Mouse (Mus musculus): ENCODE results near the gene Fyco1. TPM values are rescaled to one million over a fixed set of nuclear protein-coding genes. Genes with fewer than 3 reads are reported as not detected.

The Fyco1 gene
- polyA plus RNA-seq (2015; fragmentation: Nextera tagmentation; extraction: Ambion mirVana) = 13.7 and 15.6 TPM in 2 replicates

DNA sequence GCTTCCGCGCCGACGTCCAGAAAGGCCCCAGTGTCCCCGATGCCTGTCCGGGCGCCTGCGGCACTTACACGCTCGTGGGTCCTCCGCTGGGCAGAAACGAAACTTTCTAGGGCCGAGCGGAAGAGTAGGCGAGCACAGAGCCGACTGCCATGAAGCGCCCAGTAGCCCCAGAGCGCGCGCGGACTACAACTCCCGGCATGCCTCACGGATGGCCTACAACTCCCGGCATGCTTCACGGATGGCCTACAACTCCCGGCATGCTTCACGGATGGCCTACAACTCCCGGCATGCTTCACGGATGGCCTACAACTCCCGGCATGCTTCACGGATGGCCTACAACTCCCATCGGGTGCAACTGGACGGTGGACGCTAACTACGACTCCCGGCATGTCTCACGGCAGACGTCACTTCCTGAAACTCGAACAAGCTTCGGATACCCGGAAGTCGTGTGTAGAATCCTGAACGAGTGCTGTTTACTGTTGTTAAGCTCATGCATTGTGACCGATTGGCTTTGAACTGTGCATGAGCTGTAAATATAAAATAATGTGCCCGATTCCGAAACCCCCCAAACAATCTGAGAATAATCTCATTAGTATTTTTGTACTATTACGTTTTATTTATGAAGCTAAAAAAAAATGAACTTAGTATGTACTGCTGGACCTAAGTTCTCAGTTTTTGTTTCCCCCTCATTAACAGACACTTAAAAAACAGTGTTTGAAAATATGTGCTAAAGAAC, at the start of gene Fyco1:
Gene Fyco1, minus strand, starts transcription at position 187 of the 736 bp plus-strand sequence.
- Histone ChIP-seq H3K36me3 (no peaks in the 10 kb centered on the region), H3K27ac (peak within 1 kb of the TSS; percentile 98), H3K9me3 (no peaks in the 10 kb centered on the region), H3K4me3 (peak within 1 kb of the TSS; percentile 87), H3K27me3 (no peaks in the 10 kb centered on the region), H3K9ac (peak within 1 kb of the TSS; percentile 85), H3K4me2 (peak within 1 kb of the TSS; percentile 70), H3K4me1 (peaks cover 13% of the 10 kb centered on the region)
- under 1% methylated on average over 47 of the region's 47 CpGs for WGBS
- ATAC-seq (ENCODE audit: borderline replicate concordance, extremely low read depth, low FRiP score, low TSS enrichment) = peak; percentile 97

DNA sequence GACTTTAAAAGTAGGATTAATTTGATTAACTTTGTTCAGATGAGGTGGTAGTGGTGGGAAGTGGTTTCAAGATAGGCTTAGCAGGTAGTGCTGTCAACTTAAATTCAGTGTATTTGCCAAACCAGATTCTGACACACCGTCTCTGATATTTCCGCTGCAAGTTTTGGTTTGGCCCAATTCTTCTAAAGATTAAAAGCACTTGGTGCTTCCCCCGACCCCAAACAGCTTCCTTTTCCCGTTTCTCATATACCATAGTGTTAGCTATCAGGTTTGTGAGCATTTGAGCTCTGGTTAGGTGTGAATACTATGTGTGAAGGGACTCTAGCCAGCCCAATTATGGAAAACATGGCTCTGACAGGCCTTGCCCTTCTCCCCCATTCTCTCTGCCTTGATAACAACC, 20.4 kb upstream of the Fyco1 start:
- Histone ChIP-seq H3K4me2 (no peak overlapping the region), H3K9ac (no peak overlapping the region), H3K27me3 (no peaks in the 10 kb centered on the region), H3K27ac (no peak overlapping the region), H3K9me3 (no peaks in the 10 kb centered on the region), H3K36me3 (no peaks in the 10 kb centered on the region), H3K4me3 (no peak overlapping the region), H3K4me1 (no peaks in the 10 kb centered on the region)
- ATAC-seq (ENCODE audit: borderline replicate concordance, extremely low read depth, low FRiP score, low TSS enrichment) = no peak
- WGBS = 59% methylated on average over 4 of the region's 4 CpGs

DNA sequence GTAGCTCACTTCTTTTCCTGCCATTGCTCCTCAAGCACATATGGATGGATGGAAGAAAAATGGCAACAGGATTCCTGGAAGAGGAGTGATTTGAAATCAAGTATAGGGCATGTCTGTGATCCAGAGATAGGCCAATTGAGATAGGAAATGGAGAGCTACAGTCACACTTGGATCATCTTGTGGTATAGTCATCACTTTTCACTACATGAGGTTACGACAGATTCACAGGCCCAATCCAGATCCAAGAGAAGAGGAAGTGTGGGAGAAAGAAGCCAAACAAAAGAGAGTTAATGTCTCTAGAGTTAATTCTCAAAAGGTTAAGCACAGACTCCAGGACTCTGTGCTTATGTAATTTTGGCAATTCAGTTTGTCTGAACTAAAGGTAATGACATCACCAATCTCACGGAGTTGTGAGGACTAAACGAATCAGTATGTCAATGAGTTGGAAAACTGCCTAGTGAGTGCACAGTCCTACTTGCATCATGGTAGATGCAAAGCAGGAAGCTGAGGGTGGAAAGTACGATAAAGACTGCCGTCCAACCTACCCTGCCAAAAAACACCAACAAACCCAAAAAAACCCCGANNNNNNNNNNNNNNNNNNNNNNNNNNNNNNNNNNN, 17.6 kb upstream of the Fyco1 start:
- Histone ChIP-seq H3K27ac (no peak overlapping the region), H3K4me2 (no peak overlapping the region), H3K9ac (no peak overlapping the region), H3K4me3 (no peak overlapping the region), H3K27me3 (no peaks in the 10 kb centered on the region), H3K9me3 (no peaks in the 10 kb centered on the region), H3K4me1 (no peaks in the 10 kb centered on the region), H3K36me3 (no peaks in the 10 kb centered on the region)
- ATAC-seq (ENCODE audit: borderline replicate concordance, extremely low read depth, low FRiP score, low TSS enrichment) = no peak
- 43% methylated on average over 5 of the region's 6 CpGs for WGBS

DNA sequence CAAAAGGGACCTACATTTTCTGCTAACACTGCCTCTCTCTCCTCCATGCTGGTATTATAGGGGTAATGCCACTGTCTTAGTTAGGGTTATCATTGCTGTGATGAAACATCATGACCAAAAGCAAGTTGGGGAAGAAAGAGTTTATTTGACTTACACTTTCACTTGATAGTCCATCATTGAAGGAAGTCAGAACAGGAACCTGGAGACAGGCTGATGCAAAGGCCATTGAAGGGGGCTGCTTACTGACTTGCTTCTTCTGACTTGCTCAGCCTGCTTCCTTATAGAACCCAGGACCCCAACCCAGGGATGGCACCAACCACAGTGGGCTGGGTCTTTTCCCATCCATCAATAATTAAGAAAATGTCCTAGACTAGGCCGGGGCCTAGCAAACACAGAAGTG, 11.9 kb upstream of the Fyco1 start:
- no peak overlapping the region for H3K9ac ChIP-seq
- no peak overlapping the region for H3K27ac ChIP-seq
- H3K4me2 ChIP-seq = no peak overlapping the region
- no peaks in the 10 kb centered on the region for H3K4me1 ChIP-seq
- no peak for ATAC-seq (ENCODE audit: borderline replicate concordance, extremely low read depth, low FRiP score, low TSS enrichment)
- H3K9me3 ChIP-seq = no peaks in the 10 kb centered on the region
- H3K36me3 ChIP-seq = no peaks in the 10 kb centered on the region
- 86% methylated on average over 1 of the region's 1 CpGs for WGBS
- H3K27me3 ChIP-seq = no peaks in the 10 kb centered on the region
- H3K4me3 ChIP-seq = no peak overlapping the region

DNA sequence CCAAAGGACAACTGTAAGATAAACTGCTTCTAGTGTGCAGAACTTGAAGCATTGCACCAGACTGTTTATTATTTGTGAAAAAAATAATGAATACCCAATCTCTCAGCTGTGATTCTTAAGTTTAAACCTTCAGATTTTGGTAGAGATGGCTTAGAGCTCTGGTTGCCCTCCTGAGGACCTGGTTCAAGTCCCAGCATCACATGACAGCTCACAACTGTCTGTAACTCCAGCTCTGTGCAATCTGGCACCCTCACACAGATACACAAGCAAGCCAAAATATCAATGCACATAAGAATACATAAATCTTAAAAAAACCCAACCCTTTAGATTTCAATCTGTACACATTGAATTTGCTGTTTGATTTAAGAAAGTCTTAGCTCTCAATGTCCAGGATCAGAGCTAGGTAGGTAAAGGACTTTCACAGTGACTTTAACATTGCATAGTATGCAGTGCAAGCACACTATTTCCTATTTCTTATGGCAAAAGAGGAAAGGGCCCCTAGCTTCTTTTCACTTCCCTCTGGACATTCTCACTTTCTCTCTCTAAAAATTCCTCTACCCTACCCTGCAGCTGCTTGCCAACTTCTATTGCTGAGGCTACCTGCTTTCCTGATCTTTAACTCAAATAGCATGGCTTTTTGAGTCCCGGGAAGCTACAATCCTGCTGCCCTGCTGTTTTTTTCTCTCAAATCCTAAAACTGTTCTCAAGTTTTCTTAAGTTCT, 11.4 kb upstream of the Fyco1 start:
- H3K27ac ChIP-seq = no peak overlapping the region
- H3K9ac ChIP-seq = no peak overlapping the region
- no peaks in the 10 kb centered on the region for H3K4me1 ChIP-seq
- no peaks in the 10 kb centered on the region for H3K27me3 ChIP-seq
- no peaks in the 10 kb centered on the region for H3K9me3 ChIP-seq
- H3K36me3 ChIP-seq = no peaks in the 10 kb centered on the region
- H3K4me3 ChIP-seq = no peak overlapping the region
- H3K4me2 ChIP-seq = no peak overlapping the region
- ATAC-seq (ENCODE audit: borderline replicate concordance, extremely low read depth, low FRiP score, low TSS enrichment) = no peak
- 71% methylated on average over 1 of the region's 1 CpGs for WGBS

DNA sequence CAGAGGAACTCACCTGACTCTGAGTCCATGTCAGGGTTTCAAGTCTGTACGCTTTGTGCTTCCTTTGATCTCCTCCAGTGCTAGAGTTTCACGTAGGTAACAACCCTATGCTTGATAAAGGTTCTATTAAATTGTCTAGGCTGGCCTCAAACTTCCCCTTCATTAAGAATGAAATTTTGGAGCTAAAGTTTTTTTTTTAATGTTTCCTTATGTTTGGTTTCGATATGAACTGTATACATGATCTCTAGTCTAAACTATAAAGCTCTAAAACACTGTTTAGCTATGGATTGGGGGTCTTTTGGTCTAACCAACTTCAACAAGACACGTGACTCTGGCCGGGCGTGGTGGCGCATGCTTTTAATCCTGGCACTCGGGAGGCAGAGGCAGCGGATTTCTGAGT, 10.2 kb upstream of the Fyco1 start, which contains the start of gene Xcr1:
Gene Xcr1, minus strand, starts transcription at position 101 of the 400 bp plus-strand sequence.
- Histone ChIP-seq H3K27me3 (no peaks in the 10 kb centered on the region), H3K36me3 (no peaks in the 10 kb centered on the region), H3K9ac (no peak within 1 kb of the TSS), H3K4me1 (no peaks in the 10 kb centered on the region), H3K4me2 (no peak within 1 kb of the TSS), H3K27ac (no peak within 1 kb of the TSS), H3K9me3 (no peaks in the 10 kb centered on the region), H3K4me3 (no peak within 1 kb of the TSS)
- 76% methylated on average over 9 of the region's 9 CpGs for WGBS
- ATAC-seq (ENCODE audit: borderline replicate concordance, extremely low read depth, low FRiP score, low TSS enrichment) = no peak

DNA sequence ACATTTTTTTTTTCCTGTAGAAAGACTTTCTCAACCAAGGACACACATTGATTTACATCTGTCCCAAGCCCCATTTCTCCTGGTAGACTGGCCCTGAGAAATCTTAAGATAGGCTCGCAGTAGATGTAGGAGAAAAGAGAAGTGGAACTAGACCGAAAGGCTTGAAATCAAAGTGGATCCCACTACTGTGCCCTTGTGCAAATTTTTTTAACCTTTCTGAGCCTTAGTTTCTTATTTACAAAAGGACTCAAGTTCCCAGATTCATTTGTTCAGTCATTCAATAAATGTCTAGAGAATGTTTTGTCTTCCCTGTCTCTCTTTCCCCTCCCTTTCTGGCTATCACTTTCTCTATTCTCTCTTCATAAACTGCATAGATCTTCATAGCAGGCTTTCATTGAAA, 5.1 kb upstream of the Fyco1 start:
- no peak for ATAC-seq (ENCODE audit: borderline replicate concordance, extremely low read depth, low FRiP score, low TSS enrichment)
- Histone ChIP-seq H3K9me3 (no peaks in the 10 kb centered on the region), H3K27me3 (no peaks in the 10 kb centered on the region), H3K36me3 (no peaks in the 10 kb centered on the region), H3K4me3 (no peak overlapping the region), H3K9ac (no peak overlapping the region), H3K4me1 (peaks cover 3% of the 10 kb centered on the region; the same call in 1 of the 2 replicates), H3K4me2 (no peak overlapping the region), H3K27ac (no peak overlapping the region)
- 56% methylated on average over 2 of the region's 2 CpGs for WGBS

DNA sequence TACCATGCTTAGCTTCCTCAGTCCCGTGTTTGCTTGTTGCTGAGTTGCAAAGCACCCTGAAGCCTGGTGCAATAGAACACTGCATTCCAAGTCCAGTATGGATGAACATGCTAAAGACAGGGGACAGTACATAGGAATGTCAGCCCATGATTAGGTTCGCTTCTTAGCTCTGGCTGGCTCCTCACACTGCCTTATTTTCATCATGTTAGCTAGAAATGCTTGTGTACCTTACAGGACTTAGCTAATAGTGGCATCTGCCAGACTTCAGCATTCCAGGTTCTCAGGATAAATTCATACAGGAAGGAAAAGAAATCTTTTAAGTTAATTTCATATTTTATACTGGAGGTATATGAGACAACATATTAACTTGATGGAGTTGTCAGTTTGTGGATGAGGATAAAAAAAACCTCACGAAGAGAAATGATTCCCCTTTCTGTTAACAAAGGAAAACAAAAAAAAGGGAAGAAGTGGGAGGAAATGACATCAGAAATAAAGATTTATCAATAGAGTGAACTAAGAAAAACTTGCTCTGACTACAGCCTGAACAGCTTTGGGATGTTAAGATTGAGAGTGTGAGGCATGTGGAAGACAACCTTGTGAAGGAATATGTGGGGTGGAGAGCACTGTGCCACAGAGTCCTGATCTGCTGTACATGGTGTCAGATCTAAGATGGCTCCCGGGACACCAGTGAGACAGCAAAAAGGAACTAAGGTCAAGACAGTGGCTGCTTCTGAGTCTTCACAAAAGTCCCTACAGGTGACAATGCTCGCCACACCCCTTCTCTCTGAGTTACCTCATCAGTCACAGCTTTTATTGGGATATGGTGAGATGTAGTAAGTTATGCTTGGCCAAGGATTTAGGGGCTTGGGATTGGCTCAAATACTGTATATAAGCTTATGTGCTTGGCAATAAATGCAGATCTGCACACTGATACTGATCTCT, 1.0 kb upstream of the Fyco1 start:
- Histone ChIP-seq H3K4me1 (peaks cover 13% of the 10 kb centered on the region), H3K4me3 (peak overlapping the region; percentile 39), H3K9ac (peak overlapping the region; percentile 25; the same call in 1 of the 2 replicates), H3K27ac (no peak overlapping the region), H3K36me3 (no peaks in the 10 kb centered on the region), H3K9me3 (no peaks in the 10 kb centered on the region), H3K27me3 (no peaks in the 10 kb centered on the region), H3K4me2 (peak overlapping the region; percentile 58)
- ATAC-seq (ENCODE audit: borderline replicate concordance, extremely low read depth, low FRiP score, low TSS enrichment) = no peak
- 59% methylated on average over 5 of the region's 5 CpGs for WGBS

DNA sequence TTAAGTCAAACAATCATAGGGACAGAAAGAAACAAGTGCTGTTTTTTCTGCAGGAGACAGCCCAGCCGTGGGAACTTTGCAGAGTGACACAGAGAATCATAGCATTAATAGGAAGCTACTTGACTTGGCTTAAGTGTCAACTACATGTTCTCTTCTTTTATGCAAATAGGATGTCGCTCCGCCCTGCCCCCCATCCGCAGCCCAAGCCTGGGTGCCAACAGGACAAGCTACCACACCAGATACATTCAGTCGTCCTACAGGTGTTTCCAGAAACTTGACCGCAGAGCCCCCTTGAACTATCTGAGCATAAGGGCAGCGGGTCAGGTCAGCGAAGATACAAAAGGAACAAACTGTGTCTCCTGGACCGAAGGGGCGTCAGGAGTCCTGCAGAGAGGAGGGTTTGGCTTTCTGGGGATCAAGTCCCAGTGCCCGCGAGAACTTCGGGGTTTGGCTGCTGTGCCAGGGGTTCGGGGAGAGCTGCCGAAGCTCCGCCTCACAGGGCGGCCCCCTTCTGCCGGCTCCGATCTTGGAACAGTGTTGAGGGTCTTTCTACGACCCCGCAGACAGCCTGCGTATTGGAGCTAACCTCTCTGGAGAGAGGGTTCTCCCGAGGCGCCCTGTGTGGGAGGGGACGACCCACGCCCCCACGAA, 512 bp downstream of the Fyco1 start:
- Histone ChIP-seq H3K4me3 (peak overlapping the region; percentile 87), H3K36me3 (no peaks in the 10 kb centered on the region), H3K27ac (peak overlapping the region; percentile 98), H3K4me1 (peaks cover 13% of the 10 kb centered on the region), H3K4me2 (peak overlapping the region; percentile 70), H3K9ac (peak overlapping the region; percentile 85), H3K27me3 (no peaks in the 10 kb centered on the region), H3K9me3 (no peaks in the 10 kb centered on the region)
- WGBS = under 1% methylated on average over 27 of the region's 27 CpGs
- peak; percentile 69 for ATAC-seq (ENCODE audit: borderline replicate concordance, extremely low read depth, low FRiP score, low TSS enrichment)

DNA sequence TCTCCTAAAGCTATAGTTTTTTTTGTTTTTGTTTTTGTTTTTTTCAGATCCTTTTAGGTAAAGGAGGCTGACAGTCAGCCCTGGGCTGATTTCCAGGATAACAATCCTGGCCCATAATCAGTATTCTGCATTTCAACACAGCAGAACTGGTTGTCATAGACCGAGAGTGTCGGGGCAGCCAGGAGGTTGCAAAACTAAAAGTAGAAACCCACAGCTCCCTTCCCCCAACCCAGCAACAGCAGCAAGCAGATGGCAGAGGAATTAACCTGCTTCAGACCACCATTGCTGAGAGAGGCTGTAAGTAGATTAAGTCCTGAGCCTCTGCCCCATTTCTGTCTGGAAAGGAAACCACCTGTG, 1.0 kb downstream of the Fyco1 start:
- no peaks in the 10 kb centered on the region for H3K27me3 ChIP-seq
- no peaks in the 10 kb centered on the region for H3K9me3 ChIP-seq
- H3K4me3 ChIP-seq = peak overlapping the region; percentile 87
- no peak for ATAC-seq (ENCODE audit: borderline replicate concordance, extremely low read depth, low FRiP score, low TSS enrichment)
- H3K4me1 ChIP-seq = peaks cover 13% of the 10 kb centered on the region
- H3K4me2 ChIP-seq = peak overlapping the region; percentile 70
- peak overlapping the region; percentile 85; the same call in 1 of the 2 replicates for H3K9ac ChIP-seq
- H3K36me3 ChIP-seq = no peaks in the 10 kb centered on the region
- WGBS = 5% methylated on average over 2 of the region's 2 CpGs
- H3K27ac ChIP-seq = peak overlapping the region; percentile 98

Data from lung, embryonic 15.5 days (tissue).